Mouse (Mus musculus): Measurements from ENCODE around the gene Dmap1. TPM values are rescaled to one million over a fixed set of nuclear protein-coding genes. Genes with fewer than 3 reads are reported as not detected.

Dmap1 gene
- polyA plus RNA-seq, 1 experiment: not detected

- TF ChIP-seq CTCF (IDR thresholded peaks at IDR 0.05; ENCODE audit: insufficient read depth, low read depth, low read length) (no peak), POLR2A (IDR thresholded peaks at IDR 0.05; ENCODE audit: insufficient read depth, low read depth, low read length) (no peak)
- WGBS: 94% methylated on average over 5 of the region's 5 CpGs
- peaks cover 15% of the 10 kb centered on the region for H3K4me1 ChIP-seq (ENCODE audit: control insufficient read depth, insufficient read depth, low read length)
- no peak overlapping the region for H3K27ac ChIP-seq (ENCODE audit: insufficient read depth, low read depth, low read length)
- H3K4me3 ChIP-seq (ENCODE audit: insufficient read depth, low read depth, low read length): no peak overlapping the region
Observed at GRCm38 (mm10) chr4:117660001-117660400, 22.1 kb downstream of the Dmap1 start.

- no peak overlapping the region for H3K27ac ChIP-seq (ENCODE audit: insufficient read depth, low read depth, low read length)
- no peak for TF ChIP-seq POLR2A (IDR thresholded peaks at IDR 0.05; ENCODE audit: insufficient read depth, low read depth, low read length)
- no peak for TF ChIP-seq CTCF (IDR thresholded peaks at IDR 0.05; ENCODE audit: insufficient read depth, low read depth, low read length)
- peaks cover 20% of the 10 kb centered on the region for H3K4me1 ChIP-seq (ENCODE audit: control insufficient read depth, insufficient read depth, low read length)
- H3K4me3 ChIP-seq (ENCODE audit: insufficient read depth, low read depth, low read length): no peak overlapping the region
- WGBS: 79% methylated on average over 14 of the region's 14 CpGs
Observed at GRCm38 (mm10) chr4:117658582-117659444, 23.3 kb downstream of the Dmap1 start.

- Histone ChIP-seq H3K27ac (ENCODE audit: insufficient read depth, low read depth, low read length) (no peak overlapping the region), H3K4me1 (ENCODE audit: control insufficient read depth, insufficient read depth, low read length) (peaks cover 20% of the 10 kb centered on the region), H3K4me3 (ENCODE audit: insufficient read depth, low read depth, low read length) (no peak overlapping the region)
- 62% methylated on average over 4 of the region's 4 CpGs for WGBS
- no peak for TF ChIP-seq POLR2A (IDR thresholded peaks at IDR 0.05; ENCODE audit: insufficient read depth, low read depth, low read length)
- no peak for TF ChIP-seq CTCF (IDR thresholded peaks at IDR 0.05; ENCODE audit: insufficient read depth, low read depth, low read length)
Observed at GRCm38 (mm10) chr4:117657646-117658045, 24.4 kb downstream of the Dmap1 start.

GRCm38 (mm10) chr4:117656961-117657360 is 25.1 kb downstream of the Dmap1 start:
- TF ChIP-seq POLR2A (IDR thresholded peaks at IDR 0.05; ENCODE audit: insufficient read depth, low read depth, low read length) (no peak), CTCF (IDR thresholded peaks at IDR 0.05; ENCODE audit: insufficient read depth, low read depth, low read length) (no peak)
- no peak overlapping the region for H3K4me3 ChIP-seq (ENCODE audit: insufficient read depth, low read depth, low read length)
- peaks cover 20% of the 10 kb centered on the region for H3K4me1 ChIP-seq (ENCODE audit: control insufficient read depth, insufficient read depth, low read length)
- WGBS: 82% methylated on average over 6 of the region's 6 CpGs
- H3K27ac ChIP-seq (ENCODE audit: insufficient read depth, low read depth, low read length): no peak overlapping the region

GRCm38 (mm10) chr4:117655500-117655863 is 26.6 kb downstream of the Dmap1 start:
- H3K4me1 ChIP-seq (ENCODE audit: control insufficient read depth, insufficient read depth, low read length): peaks cover 25% of the 10 kb centered on the region
- TF ChIP-seq CTCF (IDR thresholded peaks at IDR 0.05; ENCODE audit: insufficient read depth, low read depth, low read length) (no peak), POLR2A (IDR thresholded peaks at IDR 0.05; ENCODE audit: insufficient read depth, low read depth, low read length) (no peak)
- 86% methylated on average over 5 of the region's 5 CpGs for WGBS
- no peak overlapping the region for H3K27ac ChIP-seq (ENCODE audit: insufficient read depth, low read depth, low read length)
- H3K4me3 ChIP-seq (ENCODE audit: insufficient read depth, low read depth, low read length): no peak overlapping the region

- 83% methylated on average over 9 of the region's 9 CpGs for whole genome bisulfite sequencing
- Histone ChIP-seq H3K4me1 (ENCODE audit: control insufficient read depth, insufficient read depth, low read length) (peaks cover 25% of the 10 kb centered on the region), H3K4me3 (ENCODE audit: insufficient read depth, low read depth, low read length) (no peak overlapping the region), H3K27ac (ENCODE audit: insufficient read depth, low read depth, low read length) (no peak overlapping the region)
- no peak for TF ChIP-seq POLR2A (IDR thresholded peaks at IDR 0.05; ENCODE audit: insufficient read depth, low read depth, low read length)
- no peak for TF ChIP-seq CTCF (IDR thresholded peaks at IDR 0.05; ENCODE audit: insufficient read depth, low read depth, low read length)
Observed at GRCm38 (mm10) chr4:117654703-117655499, 27.2 kb downstream of the Dmap1 start.

GRCm38 (mm10) chr4:117654016-117654702 is 27.9 kb downstream of the Dmap1 start:
- H3K27ac ChIP-seq (ENCODE audit: insufficient read depth, low read depth, low read length): no peak overlapping the region
- WGBS: 52% methylated on average over 10 of the region's 10 CpGs

GRCm38 (mm10) chr4:117652727-117653126 is 29.3 kb downstream of the Dmap1 start:
- WGBS: 83% methylated on average over 5 of the region's 5 CpGs
- Histone ChIP-seq H3K4me1 (ENCODE audit: control insufficient read depth, insufficient read depth, low read length) (peaks cover 28% of the 10 kb centered on the region), H3K4me3 (ENCODE audit: insufficient read depth, low read depth, low read length) (no peak overlapping the region), H3K27ac (ENCODE audit: insufficient read depth, low read depth, low read length) (no peak overlapping the region)
- TF ChIP-seq CTCF (IDR thresholded peaks at IDR 0.05; ENCODE audit: insufficient read depth, low read depth, low read length) (no peak), POLR2A (IDR thresholded peaks at IDR 0.05; ENCODE audit: insufficient read depth, low read depth, low read length) (no peak)

More at GRCm38 (mm10) chr4:117654016-117654702, 27.9 kb downstream of the Dmap1 start:
- no peak for TF ChIP-seq CTCF (IDR thresholded peaks at IDR 0.05; ENCODE audit: insufficient read depth, low read depth, low read length)
- TF ChIP-seq POLR2A (IDR thresholded peaks at IDR 0.05; ENCODE audit: insufficient read depth, low read depth, low read length): no peak
- H3K4me3 ChIP-seq (ENCODE audit: insufficient read depth, low read depth, low read length): no peak overlapping the region
- peaks cover 27% of the 10 kb centered on the region for H3K4me1 ChIP-seq (ENCODE audit: control insufficient read depth, insufficient read depth, low read length)

All from olfactory bulb, adult 2 months (tissue).